Comparison of ENCODE assay signal across 9 mouse cellular contexts in genomic region chr19:55537691-55538090, GRCm38 (mm10).
A peak's percentile ranks its signal among the peaks of the same experiment; 100 is the strongest.
DNase-seq lines count a peak whose midpoint lies in the region; ATAC-seq and TF ChIP-seq lines count a peak whose summit lies in the region.
"Had no signal": no experiment of that assay in that cellular context is flagged by ENCODE, and none has a peak within 500 bp of the region (broad histone marks: within the 10 kb centered on the region; RNA-seq: fewer than 3 reads in every experiment).

No protein-coding gene starts in this region.

- TF ChIP-seq RAD21 in MEL (IDR thresholded peaks at IDR 0.05; ENCODE audit: low read depth, low read length), result peak; percentile 29

- H3K79me2 ChIP-seq in MEL (ENCODE audit: control insufficient read depth, insufficient read depth, low read length, poor library complexity), result no peaks in the 10 kb centered on the region

- no peaks in the 10 kb centered on the region for H3K36me3 ChIP-seq in heart, embryonic 10.5 days
- H3K36me3 ChIP-seq in MEL (ENCODE audit: control insufficient read depth in 1 of 2, insufficient read depth in 2 of 2, low read length in 2 of 2), result no peaks in the 10 kb centered on the region
- no peaks in the 10 kb centered on the region for H3K36me3 ChIP-seq in embryonic facial prominence, embryonic 10.5 days (replicated peaks)
- H3K36me3 ChIP-seq in kidney, adult 2 months (ENCODE audit: control insufficient read depth, insufficient read depth, low read length), result no peaks in the 10 kb centered on the region
- H3K36me3 ChIP-seq: limb, embryonic 13.5 days had no signal

- no peaks in the 10 kb centered on the region for H3K27me3 ChIP-seq in heart, embryonic 10.5 days (ENCODE audit: insufficient read depth, poor library complexity, severe bottlenecking)
- H3K27me3 ChIP-seq in MEL (ENCODE audit: control insufficient read depth in 1 of 2, insufficient read depth in 2 of 2, low read length in 2 of 2), result no peaks in the 10 kb centered on the region
- H3K27me3 ChIP-seq in embryonic facial prominence, embryonic 10.5 days (replicated peaks; ENCODE audit: low read depth, poor library complexity, severe bottlenecking), result peaks cover 17% of the 10 kb centered on the region; the same call in 1 of the 2 replicates
- H3K27me3 ChIP-seq in kidney, adult 2 months (replicated peaks; ENCODE audit: control insufficient read depth, insufficient read depth, low read length), result no peaks in the 10 kb centered on the region
- H3K27me3 ChIP-seq: limb, embryonic 13.5 days had no signal

- DNase-seq in heart, postnatal 10 days, result peak; percentile 48 to 50
- no peak for DNase-seq in heart, embryonic 10.5 days (ENCODE audit: low spot score)
- peak; percentile 22 for DNase-seq in MEL (ENCODE audit: low read depth, low spot score)
- peak; percentile 68 for DNase-seq in embryonic facial prominence, embryonic 10.5 days (ENCODE audit: low spot score)
- peak; percentile 87 for DNase-seq in kidney, adult 2 months
- no peak for DNase-seq in left cerebral cortex, postnatal 36 days (ENCODE audit: low spot score in 2 of 2)
- DNase-seq in layer of hippocampus, adult 9-11 months, result no peak

- TF ChIP-seq POLR2A in MEL (IDR thresholded peaks at IDR 0.05; ENCODE audit: control insufficient read depth in 1 of 2, insufficient read depth in 1 of 2, low read depth in 1 of 2, low read length in 2 of 2, poor library complexity in 1 of 2), result no peak
- TF ChIP-seq POLR2A in kidney, adult 2 months (IDR thresholded peaks at IDR 0.05; ENCODE audit: low read depth, low read length), result no peak

- no peak overlapping the region for H3K27ac ChIP-seq in heart, embryonic 10.5 days
- H3K27ac ChIP-seq in MEL (ENCODE audit: control insufficient read depth, low read depth, low read length), result no peak overlapping the region
- no peak overlapping the region for H3K27ac ChIP-seq in embryonic facial prominence, embryonic 10.5 days (replicated peaks)
- no peak overlapping the region for H3K27ac ChIP-seq in kidney, adult 2 months (ENCODE audit: insufficient read depth, low read depth, low read length)
- H3K27ac ChIP-seq: limb, embryonic 13.5 days had no signal

- no peak for TF ChIP-seq EP300 in MEL (IDR thresholded peaks at IDR 0.05; ENCODE audit: low read depth in 1 of 2, low read length in 2 of 2)

- no peak overlapping the region for H3K4me3 ChIP-seq in heart, embryonic 10.5 days
- H3K4me3 ChIP-seq in MEL (ENCODE audit: control insufficient read depth in 1 of 2, insufficient read depth in 1 of 2, low read depth in 2 of 2, low read length in 2 of 2), result no peak overlapping the region
- H3K4me3 ChIP-seq in embryonic facial prominence, embryonic 10.5 days, result no peak overlapping the region
- no peak overlapping the region for H3K4me3 ChIP-seq in kidney, adult 2 months (ENCODE audit: insufficient read depth, low read depth, low read length)
- H3K4me3 ChIP-seq: limb, embryonic 13.5 days had no signal

- no peaks in the 10 kb centered on the region for H3K9me3 ChIP-seq in heart, embryonic 10.5 days
- H3K9me3 ChIP-seq in MEL (replicated peaks; ENCODE audit: insufficient read depth, low read length), result no peaks in the 10 kb centered on the region
- no peaks in the 10 kb centered on the region for H3K9me3 ChIP-seq in embryonic facial prominence, embryonic 10.5 days
- H3K9me3 ChIP-seq: limb, embryonic 13.5 days had no signal

- intact Hi-C loops in heart, postnatal 10 days (cut with DNase I), result loop anchor here (2.0 to 5.0 kb wide), 2 partner anchors 120 to 597 kb away; no protein-coding TSS in a partner anchor
- intact Hi-C loops in left cerebral cortex, postnatal 36 days (cut with DNase I), result no loop called here

- 0 out of 2 replicates have a peak, but pooled peaks have one; percentile 35 for ATAC-seq in megakaryocyte-erythroid progenitor cell, adult 5-6 weeks (replicated peaks; ENCODE audit: low FRiP score, low TSS enrichment, poor library complexity, severe bottlenecking)

- peak in 2 of 3 experiments; percentile 38 to 52; a peak in 4 of 6 replicates for TF ChIP-seq CTCF in MEL (IDR thresholded peaks at IDR 0.05 in 2 of 3, conservative IDR thresholded peaks at IDR 0.05 in 1 of 3; ENCODE audit: control insufficient read depth in 1 of 3, insufficient read depth in 1 of 3, low read depth in 2 of 3, low read length in 3 of 3, poor library complexity in 1 of 3, severe bottlenecking in 1 of 3)
- TF ChIP-seq CTCF in kidney, adult 2 months (conservative IDR thresholded peaks at IDR 0.05; ENCODE audit: insufficient read depth, insufficient read length, low read depth, low read length), result peak; percentile 70

- no peak overlapping the region for H3K9ac ChIP-seq in MEL (ENCODE audit: control insufficient read depth, low read depth, low read length, poor library complexity, severe bottlenecking)
- H3K9ac ChIP-seq: limb, embryonic 13.5 days had no signal

- WGBS in heart, embryonic 10.5 days, result 30% methylated on average over 6 of the region's 6 CpGs
- WGBS in embryonic facial prominence, embryonic 10.5 days, result 30% methylated on average over 6 of the region's 6 CpGs
- 32% methylated on average over 6 of the region's 6 CpGs for WGBS in kidney, adult 2 months

- peaks cover 11% of the 10 kb centered on the region for H3K4me1 ChIP-seq in heart, embryonic 10.5 days
- H3K4me1 ChIP-seq in MEL (ENCODE audit: control insufficient read depth in 1 of 2, insufficient read depth in 2 of 2, low read length in 2 of 2), result 0 out of 4 replicates have a peak, but pooled peaks cover 0 to 4% of the 10 kb centered on the region in 2 experiments
- peaks cover 8% of the 10 kb centered on the region; the same call in 1 of the 2 replicates for H3K4me1 ChIP-seq in embryonic facial prominence, embryonic 10.5 days
- H3K4me1 ChIP-seq in kidney, adult 2 months (ENCODE audit: control insufficient read depth, insufficient read depth, low read length), result no peaks in the 10 kb centered on the region

TF ChIP-seq in MEL, 35 proteins besides CTCF, POLR2A, EP300 and RAD21:
- TF ChIP-seq GATA1 (IDR thresholded peaks at IDR 0.05; ENCODE audit: low read depth, low read length), result no peak
- peak; percentile 54 for TF ChIP-seq SMC3 (IDR thresholded peaks at IDR 0.05; ENCODE audit: low read depth, low read length)
- TF ChIP-seq ZNF384 (IDR thresholded peaks at IDR 0.05; ENCODE audit: low read depth, low read length), result no peak
- peak; percentile 43 for TF ChIP-seq ZC3H11A (IDR thresholded peaks at IDR 0.05; ENCODE audit: low read depth, low read length)
- TF ChIP-seq TAL1 (IDR thresholded peaks at IDR 0.05; ENCODE audit: low read length), result no peak
- no peak for TF ChIP-seq USF1 (IDR thresholded peaks at IDR 0.05; ENCODE audit: low read depth, low read length)

Comparison
In these comparisons a context has a peak if more than half of its experiments do, and no peak if none do; other contexts are left out.
1. DNase-seq: peak in heart, postnatal 10 days (2 of 2), MEL (single experiment), embryonic facial prominence, embryonic 10.5 days (single experiment) and kidney, adult 2 months (single experiment); none in heart, embryonic 10.5 days (single experiment), left cerebral cortex, postnatal 36 days (0 of 2) and layer of hippocampus, adult 9-11 months (single experiment).